Mouse (Mus musculus): ENCODE measurements around the gene Olfr1346. TPM values are rescaled to one million over a fixed set of nuclear protein-coding genes. Genes with fewer than 3 reads are reported as not detected.
"Not testable (repeated sequence)": the region's sequence is repeated elsewhere in the genome, so short reads cannot be mapped to it uniquely, and the experiment has no call there.

Olfr1346 gene
- polyA plus RNA-seq (2016; fragmentation: Nextera tagmentation; extraction: Ambion mirVana): not detected in 2 replicates

DNA sequence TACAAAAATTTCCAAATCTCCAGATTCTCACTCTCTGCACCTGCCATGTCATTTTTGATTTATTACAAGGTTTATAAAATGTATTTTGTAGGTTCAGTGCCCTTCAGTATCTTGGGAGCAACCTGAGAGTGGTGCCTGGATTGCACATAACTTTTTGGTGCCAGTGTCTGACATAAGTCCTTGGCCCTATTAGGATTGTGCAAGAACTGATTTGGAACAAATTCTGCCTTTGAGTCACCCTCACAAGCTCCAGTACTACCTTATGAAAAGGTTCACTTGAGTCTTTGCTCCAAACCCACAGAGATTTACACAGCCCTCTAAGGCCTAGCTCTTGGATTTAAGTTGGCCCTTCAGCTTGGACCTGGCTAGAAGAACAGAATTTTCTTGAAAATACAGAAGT is at the start of gene Olfr1346:
Olfr1346 (plus strand) TSS at position 151 of the 400 bp plus-strand sequence.
- Histone ChIP-seq H3K27me3 (no peaks in the 10 kb centered on the region), H3K4me1 (replicated peaks) (no peaks in the 10 kb centered on the region), H3K4me2 (no peak within 1 kb of the TSS), H3K36me3 (no peaks in the 10 kb centered on the region), H3K27ac (no peak within 1 kb of the TSS), H3K9ac (replicated peaks) (no peak within 1 kb of the TSS), H3K9me3 (no peaks in the 10 kb centered on the region), H3K4me3 (replicated peaks) (no peak within 1 kb of the TSS)
- ATAC-seq (ENCODE audit: insufficient number of reproducible peaks, insufficient read depth, low FRiP score, low TSS enrichment, low read depth): no peak

DNA sequence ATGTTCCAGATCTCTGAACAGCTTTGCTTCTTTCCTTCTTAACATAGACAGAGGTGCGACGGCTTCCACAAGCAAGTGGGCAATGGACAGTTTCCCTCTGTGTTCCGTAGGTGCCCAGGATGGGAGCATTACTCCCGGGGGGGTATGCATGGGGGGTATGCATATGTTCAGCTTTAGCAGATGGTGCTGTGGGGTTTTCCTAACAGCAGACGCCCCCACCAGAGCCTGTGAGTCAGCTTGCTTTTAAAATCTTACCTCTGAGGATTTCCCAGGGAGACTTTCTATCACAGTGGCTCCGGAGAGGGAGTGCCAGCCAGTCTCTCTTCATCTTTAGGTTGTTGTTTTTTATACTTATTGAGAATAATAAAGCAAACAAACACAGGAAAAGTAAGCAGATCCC is 47.0 kb upstream of the Olfr1346 start:
- no peak for ATAC-seq (ENCODE audit: insufficient number of reproducible peaks, insufficient read depth, low FRiP score, low TSS enrichment, low read depth)
- H3K4me1 ChIP-seq (replicated peaks): no peaks in the 10 kb centered on the region
- H3K27ac ChIP-seq: no peak overlapping the region
- no peak overlapping the region for H3K4me3 ChIP-seq (replicated peaks)
- peaks cover 9% of the 10 kb centered on the region; the same call in 1 of the 2 replicates for H3K27me3 ChIP-seq
- no peak overlapping the region for H3K4me2 ChIP-seq
- no peaks in the 10 kb centered on the region for H3K9me3 ChIP-seq
- no peak overlapping the region for H3K9ac ChIP-seq (replicated peaks)
- 78% methylated on average over 6 of the region's 6 CpGs for WGBS
- no peaks in the 10 kb centered on the region for H3K36me3 ChIP-seq

DNA sequence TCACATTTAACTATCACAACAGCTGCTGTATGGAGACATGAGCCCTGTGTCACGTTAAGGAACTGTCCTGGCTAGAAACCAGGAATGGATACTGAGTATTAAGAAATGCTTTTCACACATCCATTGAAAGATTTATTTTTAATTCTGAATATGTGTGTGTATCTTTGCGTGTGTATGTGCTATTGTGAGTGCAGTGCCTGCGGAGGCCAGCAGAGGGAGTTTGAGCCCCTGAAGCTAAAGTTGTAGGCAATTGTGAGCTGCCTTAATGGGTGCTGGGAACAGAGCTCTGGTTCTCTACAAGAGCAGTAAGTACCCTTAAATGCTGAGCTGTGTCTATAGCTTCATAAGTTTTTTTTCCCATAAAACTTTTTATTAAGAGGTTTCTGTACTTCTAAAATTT is 37.5 kb upstream of the Olfr1346 start:
- WGBS: 88% methylated on average over 3 of the region's 3 CpGs
- Histone ChIP-seq H3K36me3 (no peaks in the 10 kb centered on the region), H3K4me2 (no peak overlapping the region), H3K9ac (replicated peaks) (no peak overlapping the region), H3K4me3 (replicated peaks) (no peak overlapping the region), H3K4me1 (replicated peaks) (no peaks in the 10 kb centered on the region), H3K9me3 (peaks cover 19% of the 10 kb centered on the region; the same call in 1 of the 2 replicates), H3K27me3 (no peaks in the 10 kb centered on the region), H3K27ac (no peak overlapping the region)
- ATAC-seq (ENCODE audit: insufficient number of reproducible peaks, insufficient read depth, low FRiP score, low TSS enrichment, low read depth): no peak

DNA sequence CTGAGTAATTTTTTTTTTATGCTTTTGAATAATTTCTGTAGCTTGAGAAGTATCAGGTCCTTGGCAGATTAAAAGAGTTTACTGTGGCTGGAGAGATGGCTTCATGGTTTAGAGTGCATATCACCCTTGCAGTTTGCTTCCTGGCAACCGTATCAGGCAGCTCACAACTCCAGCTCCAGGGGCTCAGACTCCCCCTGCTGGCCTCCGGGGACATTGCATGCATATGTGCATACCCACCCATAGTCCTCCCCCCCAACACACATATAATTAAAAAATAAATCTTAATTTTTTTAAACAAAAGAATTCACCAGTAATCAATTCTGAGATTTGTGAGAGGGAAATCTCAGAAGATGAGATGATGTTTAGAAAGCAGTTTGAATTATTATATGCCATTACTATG is 36.6 kb upstream of the Olfr1346 start:
- peaks cover 19% of the 10 kb centered on the region; the same call in 1 of the 2 replicates for H3K9me3 ChIP-seq
- ATAC-seq (ENCODE audit: insufficient number of reproducible peaks, insufficient read depth, low FRiP score, low TSS enrichment, low read depth): no peak
- 59% methylated on average over 2 of the region's 2 CpGs for whole genome bisulfite sequencing
- H3K9ac ChIP-seq (replicated peaks): no peak overlapping the region
- H3K27me3 ChIP-seq: no peaks in the 10 kb centered on the region
- H3K4me2 ChIP-seq: no peak overlapping the region
- H3K4me1 ChIP-seq (replicated peaks): no peaks in the 10 kb centered on the region
- H3K4me3 ChIP-seq (replicated peaks): no peak overlapping the region
- no peaks in the 10 kb centered on the region for H3K36me3 ChIP-seq
- no peak overlapping the region for H3K27ac ChIP-seq

GRCm38 (mm10) chr7:6438388-6438787 is 28.5 kb upstream of the Olfr1346 start, which contains the start of gene Olfr1344:
TSS of gene Olfr1344 (plus strand) at chr7:6438688.
- Histone ChIP-seq H3K4me2 (no peak within 1 kb of the TSS), H3K9me3 (0 out of 2 replicates have a peak, but pooled peaks cover 6% of the 10 kb centered on the region), H3K27ac (no peak within 1 kb of the TSS), H3K4me1 (replicated peaks) (no peaks in the 10 kb centered on the region), H3K9ac (replicated peaks) (no peak within 1 kb of the TSS), H3K27me3 (no peaks in the 10 kb centered on the region), H3K4me3 (replicated peaks) (no peak within 1 kb of the TSS), H3K36me3 (no peaks in the 10 kb centered on the region)
- WGBS: 85% methylated on average over 3 of the region's 3 CpGs
- ATAC-seq (ENCODE audit: insufficient number of reproducible peaks, insufficient read depth, low FRiP score, low TSS enrichment, low read depth): no peak

DNA sequence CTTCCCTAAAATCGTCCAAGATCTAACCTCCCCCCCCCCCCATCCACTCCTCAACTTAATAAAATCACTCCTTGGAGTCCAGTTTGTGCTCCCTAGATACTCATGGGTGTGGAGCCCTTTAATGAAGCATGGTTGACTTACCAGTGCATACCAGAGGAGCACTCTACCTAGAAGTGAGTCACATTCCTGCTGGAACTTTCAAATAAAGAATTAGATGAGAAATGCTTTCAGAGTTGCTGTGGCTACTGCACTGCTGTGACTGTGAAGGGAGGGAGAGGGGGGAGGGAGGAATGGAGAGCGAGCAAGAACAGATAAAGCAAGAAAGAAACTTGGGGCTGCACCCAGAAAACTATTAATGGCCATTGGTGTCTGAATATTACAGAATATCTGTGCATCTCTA is 25.7 kb upstream of the Olfr1346 start:
- H3K4me2 ChIP-seq: no peak overlapping the region
- H3K9me3 ChIP-seq: peaks cover 7% of the 10 kb centered on the region; the same call in 1 of the 2 replicates
- H3K27me3 ChIP-seq: no peaks in the 10 kb centered on the region
- no peak overlapping the region for H3K4me3 ChIP-seq (replicated peaks)
- H3K4me1 ChIP-seq (replicated peaks): no peaks in the 10 kb centered on the region
- no peak for ATAC-seq (ENCODE audit: insufficient number of reproducible peaks, insufficient read depth, low FRiP score, low TSS enrichment, low read depth)
- WGBS: 70% methylated on average over 2 of the region's 2 CpGs
- H3K36me3 ChIP-seq: no peaks in the 10 kb centered on the region
- no peak overlapping the region for H3K27ac ChIP-seq
- H3K9ac ChIP-seq (replicated peaks): no peak overlapping the region

- Histone ChIP-seq H3K27me3 (no peaks in the 10 kb centered on the region), H3K36me3 (no peaks in the 10 kb centered on the region), H3K4me3 (replicated peaks) (no peak overlapping the region), H3K9me3 (peaks cover 25% of the 10 kb centered on the region; the same call in 1 of the 2 replicates), H3K9ac (replicated peaks) (no peak overlapping the region), H3K27ac (no peak overlapping the region), H3K4me1 (replicated peaks) (no peaks in the 10 kb centered on the region), H3K4me2 (no peak overlapping the region)
- WGBS: 86% methylated on average over 5 of the region's 5 CpGs
- no peak for ATAC-seq (ENCODE audit: insufficient number of reproducible peaks, insufficient read depth, low FRiP score, low TSS enrichment, low read depth)
Measured at GRCm38 (mm10) chr7:6447771-6448170, 19.1 kb upstream of the Olfr1346 start.

DNA sequence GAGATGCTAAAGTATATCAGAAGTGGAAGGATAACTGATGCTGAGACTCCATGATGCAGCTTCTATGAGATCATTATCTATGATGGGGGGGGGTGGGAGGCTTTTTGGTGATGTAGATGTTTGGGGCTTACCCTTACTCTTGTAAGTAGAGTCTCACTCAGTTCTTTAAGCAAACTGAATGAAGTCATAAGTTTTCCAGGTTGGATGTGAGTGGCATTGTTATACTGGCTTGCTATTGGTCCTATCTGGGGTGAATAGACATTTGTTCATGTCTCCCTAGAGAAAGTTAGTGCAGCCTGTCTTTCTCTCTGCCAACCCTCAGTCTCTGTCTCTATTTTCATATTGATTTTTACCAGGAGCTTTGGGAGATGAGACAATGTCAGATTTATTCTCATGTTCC is 11.0 kb upstream of the Olfr1346 start, which contains the start of gene Olfr1336:
Olfr1336 (plus strand) TSS at position 301 of the 400 bp plus-strand sequence.
- no peaks in the 10 kb centered on the region for H3K27me3 ChIP-seq
- peaks cover 28% of the 10 kb centered on the region; the same call in 1 of the 2 replicates for H3K9me3 ChIP-seq
- ATAC-seq (ENCODE audit: insufficient number of reproducible peaks, insufficient read depth, low FRiP score, low TSS enrichment, low read depth): no peak
- no peaks in the 10 kb centered on the region for H3K4me1 ChIP-seq (replicated peaks)
- no peak within 1 kb of the TSS for H3K4me2 ChIP-seq
- H3K36me3 ChIP-seq: no peaks in the 10 kb centered on the region
- H3K9ac ChIP-seq (replicated peaks): no peak within 1 kb of the TSS
- H3K27ac ChIP-seq: no peak within 1 kb of the TSS
- H3K4me3 ChIP-seq (replicated peaks): no peak within 1 kb of the TSS

DNA sequence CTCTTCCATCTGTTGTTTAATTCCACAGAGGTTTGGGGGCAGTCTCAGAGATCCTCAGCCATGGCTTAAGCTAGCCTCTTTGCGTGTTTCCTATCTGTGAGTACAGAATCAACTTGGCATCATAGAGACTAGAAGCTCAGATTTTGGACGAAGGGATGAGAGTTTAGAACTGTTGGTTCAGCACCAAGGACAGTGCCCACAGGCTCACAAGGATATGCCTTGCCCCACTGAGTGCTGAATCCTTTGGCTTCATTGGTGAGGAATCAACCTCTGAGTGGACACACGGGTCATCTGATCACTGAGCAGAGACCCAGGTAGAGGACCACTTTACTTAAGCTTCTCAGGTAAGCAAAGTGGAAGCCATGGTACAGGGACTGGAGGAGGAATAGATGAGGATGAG is 10.5 kb upstream of the Olfr1346 start:
- no peak overlapping the region for H3K27ac ChIP-seq
- no peaks in the 10 kb centered on the region for H3K4me1 ChIP-seq (replicated peaks)
- no peak for ATAC-seq (ENCODE audit: insufficient number of reproducible peaks, insufficient read depth, low FRiP score, low TSS enrichment, low read depth)
- WGBS: 43% methylated on average over 3 of the region's 3 CpGs
- H3K9ac ChIP-seq (replicated peaks): no peak overlapping the region
- H3K27me3 ChIP-seq: no peaks in the 10 kb centered on the region
- peaks cover 28% of the 10 kb centered on the region; the same call in 1 of the 2 replicates for H3K9me3 ChIP-seq
- H3K36me3 ChIP-seq: no peaks in the 10 kb centered on the region
- no peak overlapping the region for H3K4me3 ChIP-seq (replicated peaks)
- no peak overlapping the region for H3K4me2 ChIP-seq

- H3K4me1 ChIP-seq (replicated peaks); H3K9ac ChIP-seq (replicated peaks); H3K27me3 ChIP-seq; H3K36me3 ChIP-seq; H3K4me2 ChIP-seq; ATAC-seq (ENCODE audit: insufficient number of reproducible peaks, insufficient read depth, low FRiP score, low TSS enrichment, low read depth); H3K27ac ChIP-seq; H3K4me3 ChIP-seq (replicated peaks): not testable (repeated sequence)
- 76% methylated on average over 2 of the region's 2 CpGs for WGBS
- peaks cover 36% of the 10 kb centered on the region for H3K9me3 ChIP-seq
Measured at GRCm38 (mm10) chr7:6477633-6478032, 10.7 kb downstream of the Olfr1346 start.

DNA sequence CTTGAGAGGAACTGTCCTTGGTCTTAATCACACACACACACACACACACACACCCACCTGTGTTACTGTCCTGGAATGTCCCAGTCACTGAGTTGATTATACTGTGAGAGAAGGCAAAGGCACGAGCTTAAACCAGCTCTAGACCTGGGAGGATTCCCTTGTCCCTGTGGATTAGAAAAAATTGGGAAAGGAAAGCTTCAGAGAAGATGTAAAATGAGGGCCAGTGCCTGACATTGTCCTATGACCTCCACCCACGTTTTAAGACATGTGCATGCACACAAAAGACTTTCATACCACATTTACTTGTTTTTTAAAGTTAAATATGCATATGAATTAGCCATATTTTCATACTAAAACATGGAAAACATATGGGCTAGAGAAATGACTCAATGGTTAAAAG is 19.9 kb downstream of the Olfr1346 start, which contains the start of gene Olfr5:
Olfr5 (minus strand) TSS at position 101 of the 400 bp plus-strand sequence.
- peaks cover 10% of the 10 kb centered on the region; the same call in 1 of the 2 replicates for H3K9me3 ChIP-seq
- no peak within 1 kb of the TSS for H3K27ac ChIP-seq
- no peaks in the 10 kb centered on the region for H3K27me3 ChIP-seq
- ATAC-seq (ENCODE audit: insufficient number of reproducible peaks, insufficient read depth, low FRiP score, low TSS enrichment, low read depth): no peak
- H3K36me3 ChIP-seq: no peaks in the 10 kb centered on the region
- WGBS: 42% methylated on average over 2 of the region's 2 CpGs
- H3K4me1 ChIP-seq (replicated peaks): no peaks in the 10 kb centered on the region
- H3K4me3 ChIP-seq (replicated peaks): no peak within 1 kb of the TSS
- no peak within 1 kb of the TSS for H3K9ac ChIP-seq (replicated peaks)
- H3K4me2 ChIP-seq: no peak within 1 kb of the TSS

- H3K27me3 ChIP-seq: no peaks in the 10 kb centered on the region
- ATAC-seq (ENCODE audit: insufficient number of reproducible peaks, insufficient read depth, low FRiP score, low TSS enrichment, low read depth): no peak
- no peak within 1 kb of the TSS for H3K9ac ChIP-seq (replicated peaks)
- no peak within 1 kb of the TSS for H3K4me3 ChIP-seq (replicated peaks)
- no peak within 1 kb of the TSS for H3K27ac ChIP-seq
- H3K9me3 ChIP-seq: peaks cover 27% of the 10 kb centered on the region
- H3K4me1 ChIP-seq (replicated peaks): no peaks in the 10 kb centered on the region
- no peaks in the 10 kb centered on the region for H3K36me3 ChIP-seq
- no peak within 1 kb of the TSS for H3K4me2 ChIP-seq
- 53% methylated on average over 1 of the region's 1 CpGs for WGBS
Measured at GRCm38 (mm10) chr7:6499655-6500054, 32.8 kb downstream of the Olfr1346 start, which contains the start of gene Olfr1347. TSS of gene Olfr1347 (minus strand) at chr7:6499755.
